Mouse (Mus musculus) fat pad, adult 2 months (tissue): ENCODE data around the gene Arid2.
"Not testable (repeated sequence)": the region's sequence is repeated elsewhere in the genome, so short reads cannot be mapped to it uniquely, and the experiment has no call there.

ENCODE experiments used
- DNase-seq: peaks from one replicate; pipeline ENCODE4 v3.0.0-alpha.2; 2011; ENCODE audit warnings: low read depth, low spot score; ENCODE audit errors: extremely low read depth

Arid2 gene

DNA sequence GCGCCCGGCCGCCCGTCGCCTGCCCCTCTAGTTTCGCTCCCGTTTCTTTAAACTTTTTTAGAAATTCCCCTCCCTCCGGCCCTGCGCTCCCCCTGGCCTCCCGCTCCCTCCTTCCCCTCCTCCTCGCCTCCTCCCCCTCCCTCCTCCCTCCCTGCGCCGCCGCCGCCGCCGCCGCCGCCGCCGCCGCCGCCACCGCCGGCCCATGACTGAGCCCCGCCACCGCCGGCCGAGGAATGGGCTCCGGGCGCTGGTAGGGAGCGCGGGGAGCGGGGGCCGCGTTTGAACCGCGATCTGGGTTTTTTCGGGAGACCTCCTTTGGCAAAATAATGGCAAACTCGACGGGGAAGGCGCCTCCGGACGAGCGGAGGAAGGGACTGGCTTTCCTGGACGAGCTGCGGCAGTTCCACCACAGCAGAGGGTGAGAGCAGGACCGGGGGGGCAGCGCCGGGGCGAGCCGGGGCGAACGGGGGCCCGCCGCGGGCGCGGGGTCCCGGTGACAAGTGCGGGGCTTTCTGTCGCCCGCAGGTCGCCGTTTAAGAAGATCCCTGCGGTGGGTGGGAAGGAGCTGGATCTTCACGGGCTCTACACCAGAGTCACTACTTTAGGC is at the start of gene Arid2:
Gene Arid2, plus strand, starts transcription at position 150 of the 607 bp plus-strand sequence.
- DNase-seq: no peak

DNA sequence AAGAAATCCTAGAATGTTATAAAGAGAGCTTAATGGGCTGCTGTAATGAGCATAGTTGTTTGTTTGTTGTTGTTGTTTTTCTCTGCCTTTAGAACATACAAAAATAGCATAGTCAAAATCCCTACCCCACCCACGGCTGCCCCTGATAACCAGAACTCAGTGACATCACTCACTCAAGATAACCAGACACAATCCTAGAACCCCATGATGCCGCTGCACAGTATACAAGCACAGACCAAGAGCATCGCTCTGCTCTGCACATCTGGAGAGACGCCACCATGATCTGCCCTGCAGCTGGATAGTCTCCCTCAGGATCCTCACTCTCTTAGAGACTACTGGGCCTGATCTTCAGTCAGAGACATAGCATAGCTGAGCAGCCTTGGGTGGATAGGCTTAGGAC is 49.2 kb upstream of the Arid2 start:
- DNase-seq: no peak

DNA sequence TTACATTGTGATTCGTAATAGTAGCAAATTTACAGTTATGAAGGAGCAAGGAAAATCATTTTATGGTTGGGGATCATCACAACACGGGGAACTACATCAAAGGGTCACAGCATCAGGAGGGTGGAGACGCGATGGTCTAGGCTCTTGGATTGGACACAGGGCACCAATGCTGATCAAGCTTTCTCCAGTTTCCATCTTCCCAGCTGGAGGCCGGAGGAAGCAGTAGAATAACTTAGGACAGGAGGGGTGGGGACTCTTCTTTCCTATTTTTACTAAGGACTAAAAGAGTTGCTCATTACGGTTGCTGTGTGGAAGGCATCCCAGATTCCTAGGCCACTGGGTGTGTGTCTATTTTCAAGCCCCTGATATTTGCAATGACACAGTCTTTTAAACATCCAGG is 43.1 kb upstream of the Arid2 start:
- DNase-seq: no peak

DNA sequence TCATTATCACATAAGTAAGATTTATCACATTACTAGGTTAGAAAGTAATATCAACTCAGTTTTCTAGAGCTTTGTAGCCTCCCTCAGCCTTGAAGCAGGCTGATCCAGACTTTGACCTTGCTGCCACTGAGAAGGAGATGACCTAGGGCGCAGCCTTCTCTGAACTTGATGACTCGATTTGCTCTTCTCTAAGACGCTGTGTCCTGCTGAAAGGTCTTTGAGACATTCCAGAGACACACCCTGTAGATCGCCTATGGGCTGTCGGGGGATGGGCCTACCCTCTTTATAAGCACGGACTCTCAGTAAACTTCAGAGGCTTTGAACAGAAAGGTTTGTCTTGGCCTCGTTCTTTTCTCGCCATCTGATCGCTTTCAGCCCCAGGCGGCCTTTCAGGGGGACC is 42.6 kb upstream of the Arid2 start:
- not testable (repeated sequence) for DNase-seq

DNA sequence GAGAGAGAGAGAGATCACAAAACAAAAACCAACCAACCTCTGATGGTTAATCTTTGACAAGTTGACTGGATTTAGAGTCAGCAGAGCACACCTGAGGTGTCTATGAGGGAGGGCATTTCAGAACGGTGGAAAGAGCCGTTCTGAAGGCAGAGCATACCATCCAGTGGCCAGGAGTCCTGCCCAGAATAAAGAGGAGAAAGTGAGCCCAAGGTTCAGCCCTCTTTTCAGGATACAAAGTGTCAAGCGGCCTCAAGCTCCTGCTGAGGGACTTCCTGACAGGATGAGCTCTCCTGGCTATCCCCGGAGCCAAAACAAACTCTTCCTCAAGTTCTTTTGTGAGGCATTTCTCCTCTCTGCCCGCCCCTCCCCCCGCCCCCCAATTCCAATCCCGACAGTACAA is 33.5 kb upstream of the Arid2 start:
- no peak for DNase-seq

DNA sequence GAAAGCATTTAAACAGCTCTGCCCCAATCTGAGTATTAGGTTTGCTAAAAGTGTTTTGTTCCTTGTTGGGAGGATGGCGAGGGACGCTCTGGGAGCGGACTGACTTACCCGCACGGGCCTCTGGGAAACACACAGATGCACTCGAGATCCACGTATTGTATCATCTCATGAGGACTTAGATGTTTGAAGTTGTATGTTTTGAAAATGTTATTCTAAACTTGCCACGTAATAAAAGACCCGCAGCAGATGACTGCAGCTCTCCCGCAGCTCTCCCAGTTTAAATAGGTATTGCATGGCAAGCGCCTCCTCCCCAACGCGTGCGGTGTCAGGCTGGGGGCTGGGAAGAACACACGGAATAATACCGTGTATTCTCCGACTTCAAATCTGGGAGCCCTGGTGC is 33.0 kb upstream of the Arid2 start:
- DNase-seq: no peak

DNA sequence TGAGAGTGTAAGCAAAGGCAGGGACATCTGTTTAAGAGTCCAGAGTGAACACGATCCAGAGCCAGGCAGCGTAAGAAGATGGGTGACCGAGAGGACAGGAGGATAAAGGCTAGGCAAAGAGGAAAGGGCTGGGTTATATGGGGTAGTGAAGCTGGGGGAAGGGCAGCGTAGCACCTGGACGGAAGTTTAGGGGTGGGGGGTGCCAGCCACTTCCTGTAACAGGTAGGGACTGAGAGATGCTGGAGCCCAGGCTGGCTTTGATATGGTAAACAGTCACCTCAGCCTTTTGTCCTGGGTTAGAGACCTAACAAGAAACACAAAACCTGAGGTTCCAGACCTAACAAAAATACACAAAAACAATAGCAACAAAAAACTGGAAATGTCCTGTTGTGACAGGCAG is 29.5 kb upstream of the Arid2 start:
- DNase-seq: no peak

DNA sequence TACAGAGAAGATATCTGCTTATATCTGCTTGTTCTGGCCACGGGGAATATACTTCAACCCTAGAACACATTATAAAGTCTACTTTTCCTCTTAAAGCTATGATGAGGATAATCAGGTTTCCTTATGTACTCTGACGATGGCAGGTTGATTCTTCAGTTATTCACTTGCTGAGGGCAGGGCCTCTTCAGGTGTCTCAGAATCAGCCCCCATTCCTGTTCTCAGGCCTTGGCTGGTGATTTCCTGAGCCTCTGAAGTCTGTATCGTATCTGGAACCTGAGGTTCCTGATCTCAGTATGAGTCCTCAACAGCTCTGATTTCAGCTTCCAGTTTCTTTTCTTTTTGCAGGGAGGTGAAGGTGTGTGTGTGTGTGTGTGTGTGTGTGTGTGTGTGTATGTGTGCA is 22.7 kb upstream of the Arid2 start:
- no peak for DNase-seq

DNA sequence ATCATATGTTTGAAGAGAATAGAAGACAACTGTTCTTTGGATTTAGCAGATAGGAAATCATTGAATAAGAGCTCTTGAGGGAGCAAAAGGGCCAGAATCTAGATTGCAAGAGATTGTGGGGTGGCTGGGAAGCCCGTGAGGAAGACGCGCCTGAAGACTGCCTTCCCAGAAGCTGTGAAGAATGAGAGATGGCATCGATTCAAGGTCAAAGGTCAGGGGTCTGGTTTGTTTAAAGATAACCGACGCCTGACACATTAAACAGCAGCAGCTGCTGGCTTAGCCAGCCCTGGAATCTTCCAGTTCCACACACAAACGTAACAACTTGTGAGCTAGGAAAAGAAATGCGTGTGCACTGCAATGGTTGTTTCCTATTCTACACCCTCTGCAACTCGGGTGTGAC is 19.4 kb upstream of the Arid2 start:
- no peak for DNase-seq

DNA sequence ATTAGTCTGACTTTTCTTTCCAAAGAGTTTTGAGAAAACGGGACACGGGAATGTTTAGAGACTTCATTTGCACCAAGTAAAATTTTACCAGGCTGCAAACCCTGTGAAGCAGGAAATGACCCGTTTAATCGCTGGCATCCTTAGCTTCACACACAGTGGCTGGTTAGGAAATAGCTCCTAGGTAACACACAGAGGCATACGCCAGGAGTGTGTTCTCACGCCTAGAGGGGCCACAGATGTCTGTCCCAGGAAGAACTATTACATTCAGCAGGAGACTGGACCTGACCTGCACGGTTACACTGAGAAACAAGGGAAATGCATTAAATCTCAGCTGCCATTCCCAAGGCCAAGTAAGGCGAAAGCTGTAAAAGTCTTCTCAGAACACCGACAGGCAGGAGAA is 18.7 kb upstream of the Arid2 start:
- DNase-seq: no peak

DNA sequence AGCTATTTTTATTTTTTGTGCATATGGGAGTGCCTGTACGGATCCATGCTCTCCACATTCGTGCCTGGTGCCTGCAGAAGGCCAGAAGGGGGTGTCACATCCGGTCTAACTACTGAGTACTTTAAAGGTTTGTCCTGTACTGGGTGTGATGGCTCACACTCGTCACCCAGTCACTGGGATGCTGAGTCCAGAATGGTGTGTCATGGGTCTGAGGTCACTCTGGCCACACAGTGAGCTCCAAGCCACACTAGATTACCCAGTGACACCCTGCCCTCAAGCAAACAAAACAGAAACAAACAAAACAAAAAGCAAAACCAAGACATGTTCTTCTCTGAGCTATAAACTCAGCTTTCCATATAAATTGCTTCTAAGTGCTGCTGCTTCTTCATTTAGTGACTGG is 17.9 kb upstream of the Arid2 start:
- DNase-seq: no peak

DNA sequence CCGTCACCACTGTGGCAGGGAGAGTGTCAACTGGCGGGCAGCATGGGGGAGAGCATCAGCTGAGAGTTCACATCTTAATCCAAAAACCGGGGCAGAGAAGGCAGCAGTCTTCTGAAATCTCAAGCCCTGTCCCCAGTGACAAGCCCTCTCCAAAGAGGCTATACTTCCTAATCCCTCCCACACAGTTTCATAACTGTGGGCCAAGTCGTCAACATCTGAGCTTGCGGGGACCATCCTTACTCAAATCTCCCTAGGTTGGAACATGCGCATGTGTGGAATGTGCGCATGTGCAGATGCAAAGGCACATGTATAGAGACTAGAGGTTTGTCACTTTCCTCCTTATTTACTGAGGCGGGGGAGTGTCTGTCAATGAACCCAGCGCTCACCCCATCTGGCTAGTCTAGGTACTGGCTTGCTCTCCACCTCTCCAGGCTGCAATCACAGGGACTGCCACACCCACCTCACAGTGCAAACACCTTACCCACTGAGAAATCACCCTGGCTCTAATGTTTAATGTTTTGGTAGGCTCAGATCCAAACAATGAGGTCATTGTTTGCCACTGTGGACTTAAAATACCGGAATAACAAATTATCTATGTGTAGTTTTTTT is 16.9 kb upstream of the Arid2 start:
- no peak for DNase-seq

DNA sequence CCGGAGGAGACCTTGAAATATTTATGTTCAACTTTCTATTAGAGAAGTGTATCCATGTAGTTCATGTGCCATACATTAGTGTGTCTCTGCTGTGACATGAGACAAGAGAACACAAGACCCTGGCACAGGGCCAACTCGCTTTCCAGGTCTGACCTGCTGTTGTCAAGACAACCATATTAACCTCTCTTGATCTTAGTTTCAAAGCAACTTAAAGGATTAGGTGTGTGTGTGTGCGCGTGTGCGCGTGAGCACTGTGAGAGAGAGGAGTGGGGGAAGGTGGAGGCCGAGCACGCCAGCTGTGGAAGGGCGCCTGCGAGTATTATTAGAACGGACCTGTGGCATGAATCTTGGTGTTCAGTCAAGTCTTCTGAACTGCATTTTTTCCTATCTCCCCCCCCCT is 15.0 kb upstream of the Arid2 start:
- DNase-seq: no peak

DNA sequence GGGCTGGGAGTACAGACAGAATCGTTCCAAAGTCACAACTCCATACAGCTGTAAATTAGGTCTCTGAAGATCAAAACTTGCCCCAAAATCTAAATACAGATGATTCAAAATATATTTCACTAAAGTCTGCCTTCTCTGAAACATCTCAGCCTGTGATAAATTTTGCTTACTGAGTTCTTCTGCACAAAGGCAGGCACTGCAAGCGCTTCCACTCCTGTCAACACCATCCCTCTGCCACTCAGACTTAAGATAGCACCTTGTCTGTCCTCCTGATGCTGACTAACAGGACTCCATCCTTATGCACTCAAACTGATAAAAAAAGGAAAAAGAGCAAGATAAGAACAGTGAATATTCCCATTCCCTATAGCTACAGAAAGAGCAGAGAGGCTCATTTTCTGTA is 13.0 kb upstream of the Arid2 start:
- no peak for DNase-seq

DNA sequence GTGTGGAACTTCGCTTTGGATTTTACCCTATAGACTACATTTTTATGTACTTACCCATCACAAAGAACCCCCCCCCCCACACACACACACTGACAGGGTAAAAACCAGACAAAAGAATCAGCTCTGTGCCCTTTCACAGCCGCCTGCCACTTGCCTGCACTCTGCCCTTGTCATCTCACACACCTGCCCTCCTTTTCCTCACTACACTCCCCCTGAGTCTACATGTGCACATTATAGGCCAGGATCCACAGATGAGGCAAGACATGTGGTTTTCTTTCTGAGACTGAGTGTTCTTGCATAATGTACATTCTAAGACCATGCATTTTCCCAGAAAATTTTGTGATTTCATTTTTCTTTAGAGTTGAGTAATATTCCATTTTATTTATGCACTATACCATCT is 12.1 kb upstream of the Arid2 start:
- no peak for DNase-seq

DNA sequence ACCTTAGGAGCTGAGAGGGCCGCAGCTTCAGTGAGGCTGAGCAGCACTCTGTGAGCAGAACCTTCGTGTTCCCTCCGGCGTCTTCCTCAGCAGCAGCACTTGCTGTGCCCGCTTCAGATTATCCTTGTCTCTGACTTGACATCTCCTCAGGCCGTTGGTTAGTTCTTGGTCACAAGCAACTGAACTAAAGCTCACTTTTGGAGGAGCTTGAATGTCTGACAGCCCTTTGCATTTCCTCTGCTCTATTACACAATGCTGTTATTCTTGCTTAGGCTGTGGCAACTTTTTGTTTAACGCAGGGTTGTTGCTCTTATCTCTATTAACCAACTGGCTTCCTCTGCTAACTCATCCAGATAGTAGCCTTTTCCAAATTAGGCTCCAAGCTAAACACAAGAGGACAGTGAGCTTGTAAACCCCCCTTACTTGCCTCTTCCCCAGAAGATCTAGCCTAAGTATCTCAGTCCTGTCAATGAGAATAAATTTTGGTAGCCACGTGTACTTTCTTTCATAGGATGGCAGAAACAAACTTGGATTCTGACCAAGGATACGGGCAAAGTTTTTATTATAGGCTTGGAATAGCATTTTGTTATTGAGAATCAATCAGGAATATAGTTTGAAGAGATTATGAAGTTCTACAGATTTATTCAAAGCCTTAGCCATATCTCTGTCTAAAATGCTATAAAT is 11.4 kb upstream of the Arid2 start:
- no peak for DNase-seq

DNA sequence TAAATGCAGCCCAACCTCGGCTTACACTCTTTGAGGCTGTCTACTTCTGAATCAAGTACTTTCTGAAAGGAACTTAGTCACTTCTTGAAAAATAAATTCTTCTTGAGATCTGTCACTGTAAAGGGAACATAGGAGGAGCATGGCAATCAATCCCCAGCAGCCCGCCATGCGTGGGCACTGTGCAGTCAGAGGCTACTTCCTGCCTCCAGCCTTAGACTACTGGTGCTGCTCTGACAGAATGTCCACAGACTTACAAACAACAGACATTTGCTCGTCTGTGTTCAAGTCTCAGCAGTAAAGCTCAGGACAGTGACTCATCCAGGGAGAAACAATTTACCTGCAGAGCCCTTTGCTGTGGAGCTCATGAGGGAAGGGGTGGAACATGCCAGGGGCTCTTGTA is 10.3 kb upstream of the Arid2 start:
- DNase-seq: no peak

DNA sequence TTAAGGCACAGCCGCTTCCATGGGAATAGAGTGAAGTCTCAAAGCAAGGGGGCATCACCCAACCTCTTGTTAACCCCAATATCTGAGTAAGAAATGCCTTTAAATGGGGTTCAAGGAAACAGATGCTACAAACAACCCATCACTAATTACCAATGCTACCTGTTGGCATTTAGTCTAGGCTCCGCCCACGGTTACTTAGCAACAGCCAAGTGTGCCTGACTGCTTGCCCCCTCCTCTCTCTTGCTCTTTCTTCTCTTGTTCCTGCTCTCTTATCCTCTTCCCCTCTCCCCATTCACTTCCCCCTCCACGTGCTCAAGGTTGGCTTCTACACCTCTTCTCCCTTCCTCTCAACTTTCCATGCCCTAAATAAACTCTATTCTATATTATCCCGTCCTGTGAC is 6.1 kb upstream of the Arid2 start:
- no peak for DNase-seq

DNA sequence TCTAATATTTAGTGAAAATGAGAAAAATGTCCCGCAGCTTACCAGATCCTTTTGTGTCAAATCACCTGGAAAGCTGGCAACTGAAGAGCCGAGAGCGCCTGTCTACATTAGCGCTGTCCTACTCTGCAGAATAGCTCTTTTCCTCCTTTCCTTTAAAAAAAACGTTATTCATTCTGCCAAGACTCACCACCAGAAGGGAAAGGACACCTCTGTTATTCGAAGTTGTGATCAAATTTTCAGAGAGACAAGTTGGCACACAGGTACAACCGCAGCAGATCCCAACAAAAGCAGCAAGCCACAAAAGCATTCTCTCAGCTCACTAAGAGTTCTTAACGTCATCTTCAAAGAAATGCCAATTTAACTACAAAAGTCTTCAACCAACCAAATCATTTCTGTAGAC is 4.2 kb upstream of the Arid2 start:
- DNase-seq: no peak

DNA sequence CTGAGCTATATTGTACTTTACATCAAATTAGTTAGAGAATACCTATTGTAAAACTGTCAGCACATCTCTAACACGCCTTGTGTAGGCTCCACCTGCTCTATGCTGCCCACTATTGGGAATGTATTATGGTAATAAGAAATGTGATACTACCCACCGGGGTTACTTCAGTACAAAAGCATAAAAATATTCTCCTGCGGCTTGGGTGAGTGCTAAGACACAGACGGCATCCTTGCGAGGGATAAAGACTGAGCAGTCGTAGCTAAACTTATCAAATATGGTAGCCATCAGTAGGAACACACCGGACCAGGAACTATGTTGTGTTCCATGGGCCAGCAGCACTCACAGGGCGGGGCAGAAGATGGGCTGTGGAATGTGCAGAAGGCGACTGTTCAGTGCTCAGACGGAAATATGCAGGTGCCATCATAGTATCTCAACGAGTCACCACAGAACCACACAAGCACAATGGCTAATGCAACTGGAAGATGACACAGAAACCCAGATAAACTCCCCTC is 3.3 kb upstream of the Arid2 start:
- no peak for DNase-seq

DNA sequence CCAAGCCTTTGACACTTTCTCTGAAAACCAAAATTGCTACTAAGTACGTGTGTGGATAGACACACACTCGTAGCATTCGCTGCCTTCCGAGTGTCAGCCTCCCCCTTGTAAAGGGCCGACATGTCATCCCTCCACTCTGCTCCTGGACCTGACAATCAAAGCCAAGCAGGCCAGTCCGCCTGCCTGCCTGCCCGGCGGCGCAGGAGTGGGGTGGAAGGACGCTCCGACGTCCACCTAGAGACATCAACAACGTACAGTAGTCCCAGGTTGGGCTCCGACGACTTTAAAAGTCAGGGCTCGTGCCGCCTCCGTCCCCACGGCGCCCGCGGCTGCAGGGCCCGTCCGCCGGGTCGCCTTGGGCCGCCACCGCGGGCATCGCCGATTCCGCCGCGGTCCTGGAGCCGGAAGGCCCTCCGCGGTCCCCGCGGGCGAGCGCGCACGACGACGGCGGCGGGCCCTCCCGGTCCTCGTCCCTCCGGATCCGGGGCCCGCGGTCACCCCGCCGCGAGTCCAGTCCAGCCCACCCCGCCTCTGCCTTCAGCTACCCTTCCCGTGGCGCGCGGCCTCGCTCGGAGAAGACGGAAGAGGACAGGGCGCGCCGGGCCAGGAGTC is 2.5 kb upstream of the Arid2 start:
- DNase-seq: no peak
